Mouse (Mus musculus): ENCODE results near the gene Bola1. TPM values are rescaled to one million over a fixed set of nuclear protein-coding genes. Genes with fewer than 3 reads are reported as not detected.
"Not testable (repeated sequence)": the region's sequence is repeated elsewhere in the genome, so short reads cannot be mapped to it uniquely, and the experiment has no call there.

Gene Bola1
- polyA plus RNA-seq (2012; rRNA removed): 48.1 and 54.5 TPM in 2 replicates

- peak; percentile 58 for TF ChIP-seq POLR2A (IDR thresholded peaks at IDR 0.05; ENCODE audit: borderline replicate concordance, extremely low read depth, insufficient read depth, insufficient read length, poor library complexity, severe bottlenecking)
- no peak for TF ChIP-seq CTCF (IDR thresholded peaks at IDR 0.05; ENCODE audit: borderline replicate concordance, extremely low read depth, insufficient read depth, insufficient read length)
- peak; percentile 98 for DNase-seq (ENCODE audit: low read depth)
These were observed at the start of gene Bola1, which contains the start of gene Hist2h2ab for GRCm38 (mm10) chr3:96219661-96220130. Bola1 (minus strand) TSS chr3:96219709. Hist2h2ab (plus strand) TSS chr3:96219865.

GRCm38 (mm10) chr3:96268776-96269378 lies 49.4 kb upstream of the Bola1 start:
- DNase-seq (ENCODE audit: low read depth): not testable (repeated sequence)

GRCm38 (mm10) chr3:96268051-96268775 lies 48.7 kb upstream of the Bola1 start, which contains the start of gene Hist2h3b:
Hist2h3b (plus strand) TSS chr3:96268654.
- peak; percentile 98 for DNase-seq (ENCODE audit: low read depth)
- TF ChIP-seq CTCF (IDR thresholded peaks at IDR 0.05; ENCODE audit: borderline replicate concordance, extremely low read depth, insufficient read depth, insufficient read length) (no peak), POLR2A (IDR thresholded peaks at IDR 0.05; ENCODE audit: borderline replicate concordance, extremely low read depth, insufficient read depth, insufficient read length, poor library complexity, severe bottlenecking) (peak; percentile 58; the same call in 1 of the 2 replicates)

- DNase-seq (ENCODE audit: low read depth): no peak
- no peak for TF ChIP-seq CTCF (IDR thresholded peaks at IDR 0.05; ENCODE audit: borderline replicate concordance, extremely low read depth, insufficient read depth, insufficient read length)
- no peak for TF ChIP-seq POLR2A (IDR thresholded peaks at IDR 0.05; ENCODE audit: borderline replicate concordance, extremely low read depth, insufficient read depth, insufficient read length, poor library complexity, severe bottlenecking)
These were observed 48.0 kb upstream of the Bola1 start for GRCm38 (mm10) chr3:96267541-96267940.

GRCm38 (mm10) chr3:96266132-96266710 lies 46.7 kb upstream of the Bola1 start:
- TF ChIP-seq CTCF (IDR thresholded peaks at IDR 0.05; ENCODE audit: borderline replicate concordance, extremely low read depth, insufficient read depth, insufficient read length) (no peak), POLR2A (IDR thresholded peaks at IDR 0.05; ENCODE audit: borderline replicate concordance, extremely low read depth, insufficient read depth, insufficient read length, poor library complexity, severe bottlenecking) (no peak)
- DNase-seq (ENCODE audit: low read depth): no peak

- DNase-seq (ENCODE audit: low read depth): no peak
- no peak for TF ChIP-seq CTCF (IDR thresholded peaks at IDR 0.05; ENCODE audit: borderline replicate concordance, extremely low read depth, insufficient read depth, insufficient read length)
- TF ChIP-seq POLR2A (IDR thresholded peaks at IDR 0.05; ENCODE audit: borderline replicate concordance, extremely low read depth, insufficient read depth, insufficient read length, poor library complexity, severe bottlenecking): no peak
These were observed 45.0 kb upstream of the Bola1 start for GRCm38 (mm10) chr3:96264404-96264949.

GRCm38 (mm10) chr3:96263558-96264403 lies 44.3 kb upstream of the Bola1 start:
- no peak for DNase-seq (ENCODE audit: low read depth)
- no peak for TF ChIP-seq CTCF (IDR thresholded peaks at IDR 0.05; ENCODE audit: borderline replicate concordance, extremely low read depth, insufficient read depth, insufficient read length)
- no peak for TF ChIP-seq POLR2A (IDR thresholded peaks at IDR 0.05; ENCODE audit: borderline replicate concordance, extremely low read depth, insufficient read depth, insufficient read length, poor library complexity, severe bottlenecking)

GRCm38 (mm10) chr3:96262979-96263550 lies 43.6 kb upstream of the Bola1 start, which contains the start of gene Hist2h4:
Hist2h4 (minus strand) TSS chr3:96263311.
- DNase-seq (ENCODE audit: low read depth): peak; percentile 98
- TF ChIP-seq POLR2A (IDR thresholded peaks at IDR 0.05; ENCODE audit: borderline replicate concordance, extremely low read depth, insufficient read depth, insufficient read length, poor library complexity, severe bottlenecking) (peak; percentile 82; the same call in 1 of the 2 replicates), CTCF (IDR thresholded peaks at IDR 0.05; ENCODE audit: borderline replicate concordance, extremely low read depth, insufficient read depth, insufficient read length) (peak; percentile 40; the same call in 1 of the 2 replicates)

GRCm38 (mm10) chr3:96262216-96262875 lies 42.8 kb upstream of the Bola1 start:
- DNase-seq (ENCODE audit: low read depth): peak; percentile 94
- TF ChIP-seq POLR2A (IDR thresholded peaks at IDR 0.05; ENCODE audit: borderline replicate concordance, extremely low read depth, insufficient read depth, insufficient read length, poor library complexity, severe bottlenecking) (peak; percentile 24; the same call in 1 of the 2 replicates), CTCF (IDR thresholded peaks at IDR 0.05; ENCODE audit: borderline replicate concordance, extremely low read depth, insufficient read depth, insufficient read length) (no peak)

GRCm38 (mm10) chr3:96261623-96262022 lies 42.1 kb upstream of the Bola1 start:
- no peak for TF ChIP-seq POLR2A (IDR thresholded peaks at IDR 0.05; ENCODE audit: borderline replicate concordance, extremely low read depth, insufficient read depth, insufficient read length, poor library complexity, severe bottlenecking)
- no peak for TF ChIP-seq CTCF (IDR thresholded peaks at IDR 0.05; ENCODE audit: borderline replicate concordance, extremely low read depth, insufficient read depth, insufficient read length)
- DNase-seq (ENCODE audit: low read depth): peak; percentile 26

All from brain, embryonic 14.5 days (tissue).